Mouse (Mus musculus) kidney, postnatal 36 days (tissue): ENCODE measurements around the gene Cisd1.

ENCODE experiments used
- DNase-seq, 2 experiments: peaks; one replicate each; pipeline ENCODE4 v3.0.0; 2021 to 2022; ENCODE audit warnings: mixed read lengths in 2 of 2

The Cisd1 gene

GRCm38 (mm10) chr10:71348637-71349280 is 4.0 kb upstream of the Cisd1 start:
- DNase-seq = peak in 1 of 2 experiments; percentile 59

GRCm38 (mm10) chr10:71347964-71348636 is 3.3 kb upstream of the Cisd1 start:
- peak in 1 of 2 experiments; percentile 61 for DNase-seq

GRCm38 (mm10) chr10:71347509-71347949 is 2.8 kb upstream of the Cisd1 start, which contains the start of gene Ipmk:
Gene Ipmk, plus strand, starts transcription at chr10:71347763.
- DNase-seq = peak; percentile 100

GRCm38 (mm10) chr10:71346722-71347508 is 2.2 kb upstream of the Cisd1 start:
- DNase-seq = peak; percentile 54 to 78

GRCm38 (mm10) chr10:71346106-71346505 is 1.4 kb upstream of the Cisd1 start:
- DNase-seq = no peak

GRCm38 (mm10) chr10:71343567-71344265 is 1.0 kb downstream of the Cisd1 start:
- DNase-seq = no peak

- no peak for DNase-seq
These were observed 1.6 kb downstream of the Cisd1 start for GRCm38 (mm10) chr10:71343130-71343529.

GRCm38 (mm10) chr10:71342030-71342805 is 2.5 kb downstream of the Cisd1 start:
- peak; percentile 72 to 80 for DNase-seq

GRCm38 (mm10) chr10:71341290-71341689 is 3.5 kb downstream of the Cisd1 start:
- DNase-seq = peak; percentile 51 to 62

GRCm38 (mm10) chr10:71340195-71340594 is 4.6 kb downstream of the Cisd1 start:
- DNase-seq = peak; percentile 78 to 84

GRCm38 (mm10) chr10:71339463-71339862 is 5.3 kb downstream of the Cisd1 start:
- peak in 1 of 2 experiments; percentile 65 for DNase-seq

- DNase-seq = peak; percentile 83 to 84
These were observed 6.4 kb downstream of the Cisd1 start for GRCm38 (mm10) chr10:71338156-71338905.

- peak; percentile 67 to 80 for DNase-seq
These were observed 7.0 kb downstream of the Cisd1 start for GRCm38 (mm10) chr10:71337733-71338132.

- DNase-seq = no peak
These were observed 11.9 kb downstream of the Cisd1 start for GRCm38 (mm10) chr10:71332859-71333258.

GRCm38 (mm10) chr10:71332376-71332775 is 12.4 kb downstream of the Cisd1 start:
- peak; percentile 47 to 67 for DNase-seq

GRCm38 (mm10) chr10:71331908-71332307 is 12.8 kb downstream of the Cisd1 start:
- no peak for DNase-seq

- DNase-seq = no peak
These were observed 14.7 kb downstream of the Cisd1 start for GRCm38 (mm10) chr10:71330070-71330469.

GRCm38 (mm10) chr10:71329295-71329694 is 15.5 kb downstream of the Cisd1 start:
- DNase-seq = no peak

- DNase-seq = no peak
These were observed 15.9 kb downstream of the Cisd1 start for GRCm38 (mm10) chr10:71328870-71329269.

- DNase-seq = no peak
These were observed 16.4 kb downstream of the Cisd1 start for GRCm38 (mm10) chr10:71328382-71328781.

- no peak for DNase-seq
These were observed 17.4 kb downstream of the Cisd1 start for GRCm38 (mm10) chr10:71327386-71327785.
